ENCODE assay signal across 15 mouse cellular contexts in genomic region chr3:147571850-147572249, GRCm38 (mm10).
"Had no signal": no experiment of that assay in that cellular context is flagged by ENCODE, and none has a peak within 500 bp of the region (broad histone marks: within the 10 kb centered on the region; RNA-seq: fewer than 3 reads in every experiment).

No protein-coding gene starts in this region.

- H3K36me3 ChIP-seq: intestine, embryonic 15.5 days; kidney, embryonic 15.5 days; liver, embryonic 13.5 days; midbrain, embryonic 13.5 days; stomach, embryonic 15.5 days had no signal

- H3K9me3 ChIP-seq: intestine, embryonic 15.5 days; kidney, embryonic 15.5 days; liver, embryonic 13.5 days; midbrain, embryonic 13.5 days; stomach, embryonic 15.5 days had no signal

- ATAC-seq: intestine, embryonic 15.5 days; midbrain, embryonic 13.5 days had no signal

- H3K4me1 ChIP-seq: intestine, embryonic 15.5 days; kidney, embryonic 15.5 days; liver, embryonic 13.5 days; midbrain, embryonic 13.5 days; stomach, embryonic 15.5 days had no signal

- H3K4me2 ChIP-seq: intestine, embryonic 15.5 days; kidney, embryonic 15.5 days; liver, embryonic 13.5 days; midbrain, embryonic 13.5 days; stomach, embryonic 15.5 days had no signal

- H3K9ac ChIP-seq: intestine, embryonic 15.5 days; kidney, embryonic 15.5 days; liver, embryonic 13.5 days; midbrain, embryonic 13.5 days; stomach, embryonic 15.5 days had no signal

- H3K27me3 ChIP-seq: intestine, embryonic 15.5 days; kidney, embryonic 15.5 days; liver, embryonic 13.5 days; midbrain, embryonic 13.5 days; stomach, embryonic 15.5 days had no signal

- DNase-seq: kidney, adult 11 months; kidney, adult 8-10 months; kidney, postnatal 10 days; kidney, postnatal 4 days; left cerebral cortex, postnatal 4 days; liver, embryonic 13.5 days; lung, adult 2 months; lung, postnatal 14 days; thymus, adult 18-20 months; thymus, postnatal 36 days had no signal

- H3K27ac ChIP-seq: intestine, embryonic 15.5 days; kidney, embryonic 15.5 days; liver, embryonic 13.5 days; macrophage; midbrain, embryonic 13.5 days; stomach, embryonic 15.5 days had no signal

- H3K4me3 ChIP-seq: intestine, embryonic 15.5 days; kidney, embryonic 15.5 days; liver, embryonic 13.5 days; midbrain, embryonic 13.5 days; stomach, embryonic 15.5 days had no signal
